Comparison of ENCODE assay signal across 17 mouse cellular contexts in genomic region chr6:5155313-5155927, GRCm38 (mm10). TPM values are rescaled to one million over a fixed set of nuclear protein-coding genes. Genes with fewer than 3 reads are reported as not detected.
DNase-seq lines count a peak whose midpoint lies in the region; ATAC-seq lines count a peak whose summit lies in the region.
"Had no signal": no experiment of that assay in that cellular context is flagged by ENCODE, and none has a peak within 500 bp of the region (broad histone marks: within the 10 kb centered on the region; RNA-seq: fewer than 3 reads in every experiment).

No protein-coding gene starts in this region.

- no peak overlapping the region for H3K4me3 ChIP-seq in forebrain, embryonic 13.5 days
- H3K4me3 ChIP-seq in forebrain, embryonic 12.5 days (replicated peaks), result no peak overlapping the region
- H3K4me3 ChIP-seq in kidney, embryonic 15.5 days (replicated peaks), result no peak overlapping the region
- H3K4me3 ChIP-seq: embryonic facial prominence, embryonic 12.5 days; gastrocnemius, adult 2 months; left cerebral cortex, adult 2 months had no signal

- DNase-seq in kidney, postnatal 4 days, result no peak
- DNase-seq in thymus, postnatal 36 days, result no peak
- no peak for DNase-seq in ovary, postnatal 14 days (ENCODE audit: low spot score)
- DNase-seq: adrenal gland, adult 2 months; cerebellum, adult 8-10 months; gastrocnemius, adult 2 months; heart, postnatal 4 days had no signal

- H3K4me2 ChIP-seq in forebrain, embryonic 13.5 days, result no peak overlapping the region
- no peak overlapping the region for H3K4me2 ChIP-seq in forebrain, embryonic 12.5 days
- no peak overlapping the region for H3K4me2 ChIP-seq in kidney, embryonic 15.5 days
- H3K4me2 ChIP-seq: embryonic facial prominence, embryonic 12.5 days had no signal

- no peak overlapping the region for H3K27ac ChIP-seq in forebrain, embryonic 13.5 days
- no peak overlapping the region for H3K27ac ChIP-seq in forebrain, embryonic 12.5 days
- no peak overlapping the region for H3K27ac ChIP-seq in kidney, embryonic 15.5 days
- H3K27ac ChIP-seq: embryonic facial prominence, embryonic 12.5 days; gastrocnemius, adult 2 months; kidney, postnatal 0 days; left cerebral cortex, adult 2 months had no signal

- peaks cover 31% of the 10 kb centered on the region for H3K36me3 ChIP-seq in forebrain, embryonic 13.5 days (ENCODE audit: poor library complexity, severe bottlenecking)
- peaks cover 11% of the 10 kb centered on the region for H3K36me3 ChIP-seq in forebrain, embryonic 12.5 days (replicated peaks)
- peaks cover 26% of the 10 kb centered on the region for H3K36me3 ChIP-seq in kidney, embryonic 15.5 days

- no peaks in the 10 kb centered on the region for H3K27me3 ChIP-seq in forebrain, embryonic 13.5 days
- H3K27me3 ChIP-seq in forebrain, embryonic 12.5 days, result no peaks in the 10 kb centered on the region
- H3K27me3 ChIP-seq in kidney, embryonic 15.5 days, result no peaks in the 10 kb centered on the region
- H3K27me3 ChIP-seq: embryonic facial prominence, embryonic 12.5 days; Patski had no signal

- peaks cover 10% of the 10 kb centered on the region; the same call in 1 of the 2 replicates for H3K4me1 ChIP-seq in forebrain, embryonic 13.5 days
- peaks cover 7% of the 10 kb centered on the region; the same call in 1 of the 2 replicates for H3K4me1 ChIP-seq in forebrain, embryonic 12.5 days
- H3K4me1 ChIP-seq in kidney, embryonic 15.5 days, result peaks cover 17% of the 10 kb centered on the region
- H3K4me1 ChIP-seq: embryonic facial prominence, embryonic 12.5 days had no signal

- 0 out of 2 replicates have a peak, but pooled peaks have one; percentile 36 for ATAC-seq in forebrain, embryonic 13.5 days
- no peak for ATAC-seq in forebrain, embryonic 12.5 days (ENCODE audit: low FRiP score)
- ATAC-seq in kidney, embryonic 15.5 days (replicated peaks; ENCODE audit: low FRiP score), result peak; percentile 43; the same call in 1 of the 2 replicates
- ATAC-seq in erythroid progenitor cell, adult 5-6 weeks (replicated peaks; ENCODE audit: low FRiP score, poor library complexity, severe bottlenecking), result peak; percentile 82
- peak; percentile 83 for ATAC-seq in megakaryocyte progenitor cell, adult 5-6 weeks (replicated peaks; ENCODE audit: poor library complexity)
- ATAC-seq: Patski had no signal

- no peak overlapping the region for H3K9ac ChIP-seq in forebrain, embryonic 13.5 days
- H3K9ac ChIP-seq in forebrain, embryonic 12.5 days, result no peak overlapping the region
- H3K9ac ChIP-seq in kidney, embryonic 15.5 days, result no peak overlapping the region
- H3K9ac ChIP-seq: embryonic facial prominence, embryonic 12.5 days had no signal

- WGBS in forebrain, embryonic 13.5 days, result 75% methylated on average over 1 of the region's 1 CpGs
- WGBS in forebrain, embryonic 12.5 days, result 87% methylated on average over 1 of the region's 1 CpGs
- 84% methylated on average over 1 of the region's 1 CpGs for WGBS in kidney, embryonic 15.5 days

- no peaks in the 10 kb centered on the region for H3K9me3 ChIP-seq in forebrain, embryonic 13.5 days (replicated peaks)
- H3K9me3 ChIP-seq in forebrain, embryonic 12.5 days, result no peaks in the 10 kb centered on the region
- no peaks in the 10 kb centered on the region for H3K9me3 ChIP-seq in kidney, embryonic 15.5 days (replicated peaks)
- H3K9me3 ChIP-seq: embryonic facial prominence, embryonic 12.5 days had no signal

RNA-seq across cellular contexts. Expression of gene Pon1, which starts 38.3 kb away (rescaled TPM):
- 0.23 TPM in 1 of 2 replicates, not detected in the other for polyA plus RNA-seq in forebrain, embryonic 13.5 days (2015; fragmentation: Nextera tagmentation; extraction: Ambion mirVana)
- 0.13 and 0.22 TPM in 2 replicates for polyA plus RNA-seq in forebrain, embryonic 12.5 days (2016; fragmentation: Nextera tagmentation; extraction: Ambion mirVana)
- polyA plus RNA-seq in kidney, embryonic 15.5 days (2015; fragmentation: Nextera tagmentation; extraction: Ambion mirVana), result not detected in 2 replicates
- total RNA-seq in erythroid progenitor cell, adult 5-6 weeks (2015; ENCODE audit: low replicate concordance), result not detected in 2 replicates
- total RNA-seq in erythroid progenitor cell, adult 5-6 weeks (2017; ENCODE audit: low replicate concordance), result not detected in 2 replicates
- total RNA-seq in megakaryocyte progenitor cell, adult 5-6 weeks (2015), result not detected in 2 replicates
- not detected in 2 replicates for total RNA-seq in megakaryocyte progenitor cell, adult 5-6 weeks (2017)
- total RNA-seq: heart, postnatal 4 days; left cerebral cortex, adult 2 months had no signal
- polyA plus RNA-seq: Patski; testis, adult 2 months had no signal
